Mouse (Mus musculus): ENCODE data around the gene Madcam1. TPM values are rescaled to one million over a fixed set of nuclear protein-coding genes. Genes with fewer than 3 reads are reported as not detected.

Gene Madcam1
- polyA plus RNA-seq, 1 experiment from 2014 or later: 1.1 TPM

DNA sequence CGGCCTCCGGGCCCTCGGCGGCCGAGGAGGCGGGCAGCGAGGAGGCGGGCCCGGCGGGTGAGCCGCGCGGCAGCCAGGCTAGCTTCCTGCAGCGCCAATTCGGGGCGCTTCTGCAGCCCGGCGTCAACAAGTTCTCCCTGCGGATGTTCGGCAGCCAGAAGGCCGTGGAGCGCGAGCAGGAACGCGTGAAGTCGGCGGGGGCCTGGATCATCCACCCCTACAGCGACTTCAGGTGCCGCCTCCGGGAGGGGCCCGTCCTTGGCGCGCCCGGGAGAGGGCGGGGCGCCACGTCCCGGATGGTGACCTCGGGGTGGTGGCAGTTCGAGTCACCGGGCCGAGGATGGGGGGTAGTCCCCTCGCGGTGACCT lies 52.6 kb downstream of the Madcam1 start:
- H3K4me1 ChIP-seq (ENCODE audit: control insufficient read depth, insufficient read depth, low read length): peaks cover 3% of the 10 kb centered on the region; the same call in 1 of the 2 replicates
- H3K36me3 ChIP-seq (ENCODE audit: control insufficient read depth, insufficient read depth, low read length): peaks cover 3% of the 10 kb centered on the region; the same call in 1 of the 2 replicates
- no peak overlapping the region for H3K27ac ChIP-seq (ENCODE audit: low read depth, low read length)
- peak overlapping the region; percentile 95 for H3K4me2 ChIP-seq (ENCODE audit: low read length)
- DNase-seq (ENCODE audit: low spot score): peak; percentile 23
- peak; percentile 30; the same call in 1 of the 2 replicates for ATAC-seq
- peak overlapping the region; percentile 69 for H3K9ac ChIP-seq (ENCODE audit: low read length)
- under 1% methylated on average over 39 of the region's 44 CpGs for WGBS
- peak overlapping the region; percentile 59 for H3K4me3 ChIP-seq (ENCODE audit: low read depth, low read length)
- peaks cover 40% of the 10 kb centered on the region for H3K27me3 ChIP-seq (replicated peaks; ENCODE audit: control insufficient read depth, insufficient read depth, low read length)
- no peaks in the 10 kb centered on the region for H3K9me3 ChIP-seq (replicated peaks; ENCODE audit: control insufficient read depth, low read length)

DNA sequence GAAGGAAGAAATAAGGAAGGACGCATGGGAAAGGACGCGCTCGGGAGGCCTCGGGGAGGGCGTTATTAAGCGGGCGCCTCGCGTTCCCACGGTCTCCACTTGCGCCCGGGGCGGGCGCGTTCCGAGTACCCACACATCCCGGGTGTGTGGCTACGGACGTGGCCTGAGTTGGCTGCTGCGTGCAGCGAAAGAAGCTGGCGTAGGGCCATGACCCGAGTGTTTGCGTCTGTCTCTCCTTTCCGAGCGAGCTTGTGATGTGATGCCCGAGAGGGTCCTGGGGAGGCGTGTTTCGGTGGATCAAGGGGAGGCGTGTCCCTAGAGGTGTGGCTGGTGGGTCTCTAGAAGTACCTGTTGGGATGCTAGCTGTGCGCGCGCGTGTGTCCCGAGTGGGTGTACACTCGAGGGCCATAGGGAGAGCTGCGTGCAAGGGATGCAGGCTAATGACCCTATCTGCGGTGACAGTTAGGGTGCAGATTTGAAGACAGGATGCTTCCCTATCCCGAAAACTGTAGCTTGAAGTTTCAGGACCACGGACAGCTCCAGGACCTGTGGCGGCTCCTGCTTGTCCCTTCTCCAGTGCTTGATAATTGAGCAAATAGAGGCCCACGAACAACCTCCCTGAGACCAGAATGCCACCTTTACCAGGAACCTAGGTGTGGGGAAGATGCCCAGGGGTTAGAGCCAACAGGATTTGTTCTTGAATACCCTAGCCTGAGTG lies 53.4 kb downstream of the Madcam1 start:
- Histone ChIP-seq H3K27ac (ENCODE audit: low read depth, low read length) (no peak overlapping the region), H3K4me1 (ENCODE audit: control insufficient read depth, insufficient read depth, low read length) (peaks cover 3% of the 10 kb centered on the region; the same call in 1 of the 2 replicates), H3K4me2 (ENCODE audit: low read length) (peak overlapping the region; percentile 95), H3K9ac (ENCODE audit: low read length) (no peak overlapping the region; the same call in 1 of the 2 replicates), H3K36me3 (ENCODE audit: control insufficient read depth, insufficient read depth, low read length) (no peaks in the 10 kb centered on the region), H3K27me3 (replicated peaks; ENCODE audit: control insufficient read depth, insufficient read depth, low read length) (peaks cover 40% of the 10 kb centered on the region), H3K4me3 (ENCODE audit: low read depth, low read length) (peak overlapping the region; percentile 59), H3K9me3 (replicated peaks; ENCODE audit: control insufficient read depth, low read length) (no peaks in the 10 kb centered on the region)
- no peak for ATAC-seq
- peak; percentile 54 for DNase-seq (ENCODE audit: low spot score)
- 4% methylated on average over 43 of the region's 43 CpGs for WGBS

Other genes starting within 250 kb of the Madcam1 start
- gene Vmn2r83, start 195.8 kb upstream of the Madcam1 start, polyA plus RNA-seq (2014; fragmentation: Nextera tagmentation; extraction: Ambion mirVana): not detected in 2 replicates
- 9.4 and 12.5 TPM in 2 replicates for gene Plpp2, start 130.8 kb upstream of the Madcam1 start, polyA plus RNA-seq (2014; fragmentation: Nextera tagmentation; extraction: Ambion mirVana)
- gene Mier2, start 109.4 kb upstream of the Madcam1 start, polyA plus RNA-seq (2014; fragmentation: Nextera tagmentation; extraction: Ambion mirVana): 35.3 and 43.7 TPM in 2 replicates
- not detected in 2 replicates for gene Theg, start 77.2 kb upstream of the Madcam1 start, polyA plus RNA-seq (2014; fragmentation: Nextera tagmentation; extraction: Ambion mirVana)
- 0.46 and 0.52 TPM in 2 replicates for gene C2cd4c, start 50.5 kb upstream of the Madcam1 start, polyA plus RNA-seq (2014; fragmentation: Nextera tagmentation; extraction: Ambion mirVana)
- 5.9 and 6.5 TPM in 2 replicates for gene Shc2, start 26.6 kb upstream of the Madcam1 start, polyA plus RNA-seq (2014; fragmentation: Nextera tagmentation; extraction: Ambion mirVana)
- gene Odf3l2, start 18.8 kb upstream of the Madcam1 start, polyA plus RNA-seq (2014; fragmentation: Nextera tagmentation; extraction: Ambion mirVana): 0.14 and 0.17 TPM in 2 replicates
- gene Tpgs1, start 4.8 kb downstream of the Madcam1 start, polyA plus RNA-seq (2014; fragmentation: Nextera tagmentation; extraction: Ambion mirVana): 101 and 105 TPM in 2 replicates
- 76.0 and 76.9 TPM in 2 replicates for gene Cdc34, start 17.6 kb downstream of the Madcam1 start, polyA plus RNA-seq (2014; fragmentation: Nextera tagmentation; extraction: Ambion mirVana)
- 1.4 and 1.5 TPM in 2 replicates for gene Gzmm, start 24.5 kb downstream of the Madcam1 start, polyA plus RNA-seq (2014; fragmentation: Nextera tagmentation; extraction: Ambion mirVana)
- 725 and 788 TPM in 2 replicates for gene Bsg, start 39.9 kb downstream of the Madcam1 start, polyA plus RNA-seq (2014; fragmentation: Nextera tagmentation; extraction: Ambion mirVana)
- gene Hcn2, start 52.1 kb downstream of the Madcam1 start, polyA plus RNA-seq (2014; fragmentation: Nextera tagmentation; extraction: Ambion mirVana): 0.32 and 0.56 TPM in 2 replicates
- gene Polrmt, start 82.0 kb downstream of the Madcam1 start, polyA plus RNA-seq (2014; fragmentation: Nextera tagmentation; extraction: Ambion mirVana): 32.1 and 33.4 TPM in 2 replicates
- gene Fgf22, start 90.5 kb downstream of the Madcam1 start, polyA plus RNA-seq (2014; fragmentation: Nextera tagmentation; extraction: Ambion mirVana): 0.28 and 0.38 TPM in 2 replicates
- gene Rnf126, start 102.4 kb downstream of the Madcam1 start, polyA plus RNA-seq (2014; fragmentation: Nextera tagmentation; extraction: Ambion mirVana): 60.6 and 75.7 TPM in 2 replicates
- gene Fstl3, start 112.7 kb downstream of the Madcam1 start, polyA plus RNA-seq (2014; fragmentation: Nextera tagmentation; extraction: Ambion mirVana): 0.58 and 0.96 TPM in 2 replicates
- gene Prss57, start 126.4 kb downstream of the Madcam1 start, polyA plus RNA-seq (2014; fragmentation: Nextera tagmentation; extraction: Ambion mirVana): 0.37 TPM in 1 of 2 replicates, not detected in the other
- 182 and 257 TPM in 2 replicates for gene Palm, start 129.0 kb downstream of the Madcam1 start, polyA plus RNA-seq (2014; fragmentation: Nextera tagmentation; extraction: Ambion mirVana)
- 0.41 and 0.51 TPM in 2 replicates for gene Misp, start 156.4 kb downstream of the Madcam1 start, polyA plus RNA-seq (2014; fragmentation: Nextera tagmentation; extraction: Ambion mirVana)
- gene Ptbp1, start 189.9 kb downstream of the Madcam1 start, polyA plus RNA-seq (2014; fragmentation: Nextera tagmentation; extraction: Ambion mirVana): 98.2 and 109 TPM in 2 replicates
- 16.9 and 17.1 TPM in 2 replicates for gene Prtn3, start 209.9 kb downstream of the Madcam1 start, polyA plus RNA-seq (2014; fragmentation: Nextera tagmentation; extraction: Ambion mirVana)
- gene Plppr3, start 210.1 kb downstream of the Madcam1 start, polyA plus RNA-seq (2014; fragmentation: Nextera tagmentation; extraction: Ambion mirVana): 224 and 298 TPM in 2 replicates
- 0.36 TPM in 1 of 2 replicates, not detected in the other for gene Elane, start 221.7 kb downstream of the Madcam1 start, polyA plus RNA-seq (2014; fragmentation: Nextera tagmentation; extraction: Ambion mirVana)
- not detected in 2 replicates for gene Cfd, start 226.3 kb downstream of the Madcam1 start, polyA plus RNA-seq (2014; fragmentation: Nextera tagmentation; extraction: Ambion mirVana)
- 40.5 and 47.6 TPM in 2 replicates for gene Med16, start 244.4 kb downstream of the Madcam1 start, polyA plus RNA-seq (2014; fragmentation: Nextera tagmentation; extraction: Ambion mirVana)
- gene Gm26602, start 246.3 kb downstream of the Madcam1 start, polyA plus RNA-seq (2014; fragmentation: Nextera tagmentation; extraction: Ambion mirVana): 6.0 and 21.9 TPM in 2 replicates

Measured in forebrain, embryonic 14.5 days (tissue).